Mouse (Mus musculus) mammary gland, adult 2 months (tissue): ENCODE data around the gene H1fnt. TPM values are rescaled to one million over a fixed set of nuclear protein-coding genes. Genes with fewer than 3 reads are reported as not detected.

Experiments
- polyA plus RNA-seq: library from polyadenylated mRNA; depleted of rRNA; stranded (reverse); fragments of >200 nt; gene quantifications from 2 replicates; pipeline ENCODE4 v1.2.3, GENCODE M21; 2012; ENCODE audit warnings: low replicate concordance; rRNA removed

The H1fnt gene
- polyA plus RNA-seq = not detected in 2 replicates

DNA sequence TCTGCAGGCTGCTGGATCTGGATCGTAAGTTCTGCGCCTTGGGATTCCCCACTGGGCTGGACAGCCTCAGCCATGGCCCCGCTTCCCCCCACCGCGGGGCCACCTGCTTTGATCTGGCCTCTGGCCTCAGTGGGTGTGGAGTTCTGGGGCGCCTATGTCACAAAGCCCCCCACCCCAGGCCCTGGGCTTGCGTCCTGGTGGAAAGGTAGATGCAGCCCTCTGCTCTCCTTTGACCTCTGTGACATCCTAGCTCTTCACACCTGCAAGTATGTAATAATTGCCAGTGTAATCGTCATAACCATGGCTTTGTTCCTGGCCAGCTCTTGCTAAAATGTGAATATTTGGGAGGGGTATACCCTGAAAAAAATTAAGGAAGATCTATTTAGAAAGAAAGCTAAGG is at the start of gene H1fnt:
H1fnt (minus strand) TSS at position 101 of the 400 bp plus-strand sequence.

DNA sequence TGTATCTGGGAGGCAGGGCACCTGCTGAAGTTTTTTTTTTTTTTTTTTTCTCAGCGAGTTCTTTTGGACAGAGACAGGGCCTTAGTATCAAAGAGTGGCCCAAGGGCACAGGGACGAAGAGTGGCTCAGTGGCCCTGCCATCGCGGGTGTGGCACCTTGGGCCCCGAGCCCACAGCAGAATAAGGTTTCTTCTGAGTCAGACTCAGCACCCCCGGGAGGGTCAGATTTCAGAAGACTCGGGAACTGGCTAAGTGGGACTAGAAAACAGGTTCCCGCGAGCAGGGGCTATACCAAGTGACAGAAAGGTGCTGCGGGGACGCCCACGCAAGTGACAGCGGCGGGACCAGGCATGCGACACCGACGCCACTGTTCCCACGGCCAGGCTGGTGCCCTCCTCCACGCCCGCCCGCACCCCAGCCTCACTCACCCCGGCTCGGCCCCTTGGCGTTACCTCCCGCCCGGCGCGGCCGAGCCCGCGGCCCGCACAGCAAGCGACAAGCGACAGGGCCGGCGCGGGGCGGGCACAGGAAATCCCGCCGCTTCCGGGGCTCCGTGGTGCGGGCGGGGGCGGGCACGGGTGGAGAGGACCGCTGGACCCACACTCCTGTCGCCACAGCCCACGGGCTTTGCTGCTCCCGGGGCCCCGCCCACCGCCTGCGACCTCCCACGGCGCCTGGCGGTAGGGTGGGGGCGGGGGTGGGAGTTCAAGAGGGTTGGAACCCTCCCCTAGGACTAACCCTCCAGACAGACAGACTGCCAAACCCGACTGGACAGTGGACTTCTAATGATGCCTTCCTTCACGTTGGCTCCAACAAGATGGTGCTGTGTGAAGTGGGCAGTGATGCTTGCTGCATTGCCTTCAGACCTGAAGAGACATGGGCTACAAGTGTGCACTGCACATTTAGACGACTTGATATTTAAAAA is 38.8 kb upstream of the H1fnt start, which contains the start of gene Zfp641:
Zfp641 (minus strand) TSS at position 534 of the 924 bp plus-strand sequence.

DNA sequence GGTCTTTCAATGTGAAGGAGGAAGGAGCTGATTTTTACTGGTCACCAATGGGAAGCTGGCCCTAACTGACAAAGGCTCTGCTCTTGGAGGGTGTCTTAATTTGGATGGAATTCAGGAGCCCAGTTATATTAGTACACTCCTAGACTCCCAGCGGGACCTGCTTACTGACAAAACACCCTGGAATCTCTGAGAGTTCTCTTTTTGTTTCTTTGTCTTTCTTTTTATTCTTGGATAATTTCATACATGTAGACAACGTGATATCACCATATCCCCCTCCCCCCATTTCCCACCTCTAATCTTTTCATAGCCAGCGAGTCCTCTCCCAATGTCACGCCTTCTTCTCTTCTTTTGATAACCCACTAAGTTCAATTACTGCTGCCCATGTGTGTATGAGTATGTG is 22.7 kb downstream of the H1fnt start, which contains the start of gene Olfr286:
Olfr286 (minus strand) TSS at position 101 of the 400 bp plus-strand sequence.

DNA sequence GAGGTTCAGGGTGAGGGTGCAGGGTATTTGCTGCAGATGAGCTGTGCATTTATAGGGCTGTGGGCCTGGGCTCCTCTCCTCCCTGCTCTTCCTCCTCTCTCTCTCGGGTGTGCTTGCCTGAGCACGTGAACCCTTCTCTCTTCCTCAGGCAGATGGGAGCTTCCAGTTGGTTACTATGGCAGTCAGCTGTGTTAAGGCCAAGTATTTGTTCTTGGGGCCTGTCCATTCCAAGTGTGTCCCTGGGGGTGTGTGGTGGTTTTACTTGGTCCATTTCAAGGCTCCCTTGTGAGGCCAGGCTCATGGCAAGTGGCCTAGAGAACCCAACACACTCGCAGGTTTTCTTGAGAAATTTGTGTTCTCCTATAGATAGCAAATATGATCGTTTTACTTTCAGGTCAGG is 36.2 kb downstream of the H1fnt start, which contains the start of the genes Gm44579 and Olfr287:
Gm44579 (minus strand) TSS at position 101 of the 400 bp plus-strand sequence.
Olfr287 (minus strand) TSS at position 180 of the 400 bp plus-strand sequence.

Other genes starting within 250 kb of the H1fnt start
- gene Pfkm, start 164.7 kb downstream of the H1fnt start, polyA plus RNA-seq = 17.8 and 350 TPM in 2 replicates
- gene Senp1, start 163.5 kb downstream of the H1fnt start, polyA plus RNA-seq = 9.2 and 13.4 TPM in 2 replicates
- gene Asb8, start 91.7 kb downstream of the H1fnt start, polyA plus RNA-seq = 39.8 and 71.3 TPM in 2 replicates
- gene Ccdc184, start 90.1 kb downstream of the H1fnt start, polyA plus RNA-seq = 0.19 and 0.32 TPM in 2 replicates
- not detected in 2 replicates for gene Olfr288, start 61.8 kb downstream of the H1fnt start, polyA plus RNA-seq
- not detected in 2 replicates for gene Gm44579, start 36.3 kb downstream of the H1fnt start, polyA plus RNA-seq
- not detected in 2 replicates for gene Olfr287, start 36.2 kb downstream of the H1fnt start, polyA plus RNA-seq
- not detected in 2 replicates for gene Olfr286, start 22.8 kb downstream of the H1fnt start, polyA plus RNA-seq
- gene Zfp641, start 38.9 kb upstream of the H1fnt start, polyA plus RNA-seq = 1.3 and 3.5 TPM in 2 replicates
- gene Olfr285, start 60.1 kb upstream of the H1fnt start, polyA plus RNA-seq = not detected in 2 replicates
- not detected in 2 replicates for gene Olfr284, start 83.7 kb upstream of the H1fnt start, polyA plus RNA-seq
- gene Olfr283, start 123.7 kb upstream of the H1fnt start, polyA plus RNA-seq = not detected in 2 replicates
- not detected in 2 replicates for gene Olfr282, start 173.9 kb upstream of the H1fnt start, polyA plus RNA-seq
- not detected in 2 replicates for gene Olfr281, start 195.3 kb upstream of the H1fnt start, polyA plus RNA-seq
- not detected in 2 replicates for gene OR5BS1P, start 212.6 kb upstream of the H1fnt start, polyA plus RNA-seq
- gene Lalba, start 225.4 kb upstream of the H1fnt start, polyA plus RNA-seq = 2.3 and 13.5 TPM in 2 replicates
- not detected in 2 replicates for gene Olfr279, start 235.1 kb upstream of the H1fnt start, polyA plus RNA-seq